Mouse (Mus musculus) urinary bladder, adult 18-20 months (tissue): ENCODE data around the gene Psg17.
A peak's percentile ranks its signal among the peaks of the same experiment; 100 is the strongest.
"Not testable (repeated sequence)": the region's sequence is repeated elsewhere in the genome, so short reads cannot be mapped to it uniquely, and the experiment has no call there.

Experiments used
- DNase-seq, 2 experiments: peaks; one replicate each; pipeline ENCODE4 v3.0.0; 2022; ENCODE audit warnings: low spot score in 2 of 2, mixed read lengths in 2 of 2

Gene Psg17

GRCm38 (mm10) chr7:18821507-18821906 lies at the start of gene Psg17:
Gene Psg17, minus strand, starts transcription at chr7:18821607.
- no peak for DNase-seq

GRCm38 (mm10) chr7:18871031-18871430 lies 49.6 kb upstream of the Psg17 start, which contains the start of gene Pglyrp1:
Gene Pglyrp1, plus strand, starts transcription at chr7:18871331.
- DNase-seq: not testable (repeated sequence)

GRCm38 (mm10) chr7:18868491-18868890 lies 47.1 kb upstream of the Psg17 start:
- DNase-seq: no peak

GRCm38 (mm10) chr7:18862801-18863200 lies 41.4 kb upstream of the Psg17 start:
- DNase-seq: no peak

GRCm38 (mm10) chr7:18858310-18858916 lies 37.0 kb upstream of the Psg17 start:
- DNase-seq: no peak

GRCm38 (mm10) chr7:18848395-18848794 lies 27.0 kb upstream of the Psg17 start:
- DNase-seq: no peak

GRCm38 (mm10) chr7:18844811-18845210 lies 23.4 kb upstream of the Psg17 start:
- DNase-seq: no peak

GRCm38 (mm10) chr7:18841174-18841567 lies 19.8 kb upstream of the Psg17 start:
- no peak for DNase-seq

- DNase-seq: peak; percentile 31 to 59
These were observed 19.2 kb upstream of the Psg17 start for GRCm38 (mm10) chr7:18840386-18841173.

GRCm38 (mm10) chr7:18839865-18840264 lies 18.5 kb upstream of the Psg17 start, which contains the start of gene Mill2:
Gene Mill2, plus strand, starts transcription at chr7:18839966.
- peak in 1 of 2 experiments; percentile 20 for DNase-seq

- DNase-seq: no peak
These were observed 10.9 kb upstream of the Psg17 start for GRCm38 (mm10) chr7:18832298-18832697.

GRCm38 (mm10) chr7:18829545-18829944 lies 8.1 kb upstream of the Psg17 start:
- DNase-seq: no peak

- DNase-seq: no peak
These were observed 7.2 kb upstream of the Psg17 start for GRCm38 (mm10) chr7:18828592-18828991.

- no peak for DNase-seq
These were observed 6.6 kb upstream of the Psg17 start for GRCm38 (mm10) chr7:18827792-18828546.

GRCm38 (mm10) chr7:18818301-18818700 lies 3.1 kb downstream of the Psg17 start:
- DNase-seq: no peak

- DNase-seq: no peak
These were observed 17.9 kb downstream of the Psg17 start for GRCm38 (mm10) chr7:18803526-18803925.

- DNase-seq: no peak
These were observed 22.3 kb downstream of the Psg17 start for GRCm38 (mm10) chr7:18799129-18799528.

- no peak for DNase-seq
These were observed 23.0 kb downstream of the Psg17 start, which contains the start of gene Psg19 for GRCm38 (mm10) chr7:18798420-18798819. Gene Psg19, minus strand, starts transcription at chr7:18798520.

GRCm38 (mm10) chr7:18790671-18791070 lies 30.7 kb downstream of the Psg17 start:
- DNase-seq: not testable (repeated sequence)

- DNase-seq: not testable (repeated sequence)
These were observed 40.1 kb downstream of the Psg17 start for GRCm38 (mm10) chr7:18781301-18781700.

GRCm38 (mm10) chr7:18779337-18779781 lies 42.0 kb downstream of the Psg17 start:
- no peak for DNase-seq
